Mouse (Mus musculus) neural tube, embryonic 10.5 days (tissue): ENCODE measurements around the gene Best1.

ENCODE experiments used
- DNase-seq: peaks from one replicate; pipeline ENCODE4 v3.0.0-alpha.2; 2017; ENCODE audit warnings: low spot score; ENCODE audit errors: extremely low spot score

Gene Best1

GRCm38 (mm10) chr19:9964205-9964916 lies 37.1 kb downstream of the Best1 start:
- DNase-seq: no peak

GRCm38 (mm10) chr19:9960769-9961168 lies 40.7 kb downstream of the Best1 start:
- no peak for DNase-seq

- DNase-seq: no peak
These were observed 43.5 kb downstream of the Best1 start for GRCm38 (mm10) chr19:9957965-9958364.

GRCm38 (mm10) chr19:9956624-9957388 lies 44.6 kb downstream of the Best1 start:
- DNase-seq: no peak

- DNase-seq: no peak
These were observed 46.0 kb downstream of the Best1 start for GRCm38 (mm10) chr19:9955438-9955837.

- no peak for DNase-seq
These were observed 46.6 kb downstream of the Best1 start for GRCm38 (mm10) chr19:9954811-9955202.

- DNase-seq: peak; percentile 35
These were observed 47.2 kb downstream of the Best1 start for GRCm38 (mm10) chr19:9954055-9954810.

GRCm38 (mm10) chr19:9952912-9953311 lies 48.5 kb downstream of the Best1 start:
- no peak for DNase-seq

- no peak for DNase-seq
These were observed 49.0 kb downstream of the Best1 start for GRCm38 (mm10) chr19:9952390-9952789.

- no peak for DNase-seq
These were observed 54.4 kb downstream of the Best1 start for GRCm38 (mm10) chr19:9946986-9947385.

- DNase-seq: no peak
These were observed 55.5 kb downstream of the Best1 start for GRCm38 (mm10) chr19:9945800-9946564.

GRCm38 (mm10) chr19:9942539-9943533 lies 58.6 kb downstream of the Best1 start:
- peak; percentile 35 for DNase-seq

GRCm38 (mm10) chr19:9941809-9942208 lies 59.6 kb downstream of the Best1 start:
- DNase-seq: no peak

- no peak for DNase-seq
These were observed 60.5 kb downstream of the Best1 start for GRCm38 (mm10) chr19:9940903-9941302.

GRCm38 (mm10) chr19:9939841-9940240 lies 61.6 kb downstream of the Best1 start:
- no peak for DNase-seq

- no peak for DNase-seq
These were observed 62.6 kb downstream of the Best1 start for GRCm38 (mm10) chr19:9938824-9939303.

GRCm38 (mm10) chr19:9938156-9938823 lies 63.1 kb downstream of the Best1 start:
- no peak for DNase-seq

GRCm38 (mm10) chr19:9937428-9937827 lies 64.0 kb downstream of the Best1 start:
- no peak for DNase-seq

GRCm38 (mm10) chr19:9936579-9936978 lies 64.9 kb downstream of the Best1 start:
- no peak for DNase-seq
